Mouse (Mus musculus): ENCODE measurements around the gene Chit1. TPM values are rescaled to one million over a fixed set of nuclear protein-coding genes. Genes with fewer than 3 reads are reported as not detected.

Gene Chit1
- under 1 TPM; 0.16 to 0.27 TPM for total RNA-seq (2021)
- long read RNA-seq, experiment 1, partial matches to known transcripts, result 1 of 1 reads
- long read RNA-seq, experiment 1, other reads (novel, unspliced or antisense), result 0 of 1 reads
- long read RNA-seq, experiment 2, result 0 reads

GRCm38 (mm10) chr1:134110979-134111378, at the start of gene Chit1:
Gene Chit1 (plus strand): TSS chr1:134111242.
- no peak for DNase-seq (ENCODE audit: low spot score in 2 of 2)

GRCm38 (mm10) chr1:134061915-134062314, 49.1 kb upstream of the Chit1 start:
- DNase-seq (ENCODE audit: low spot score in 2 of 2), result no peak

GRCm38 (mm10) chr1:134062411-134063085, 48.5 kb upstream of the Chit1 start:
- no peak for DNase-seq (ENCODE audit: low spot score in 2 of 2)

DNA sequence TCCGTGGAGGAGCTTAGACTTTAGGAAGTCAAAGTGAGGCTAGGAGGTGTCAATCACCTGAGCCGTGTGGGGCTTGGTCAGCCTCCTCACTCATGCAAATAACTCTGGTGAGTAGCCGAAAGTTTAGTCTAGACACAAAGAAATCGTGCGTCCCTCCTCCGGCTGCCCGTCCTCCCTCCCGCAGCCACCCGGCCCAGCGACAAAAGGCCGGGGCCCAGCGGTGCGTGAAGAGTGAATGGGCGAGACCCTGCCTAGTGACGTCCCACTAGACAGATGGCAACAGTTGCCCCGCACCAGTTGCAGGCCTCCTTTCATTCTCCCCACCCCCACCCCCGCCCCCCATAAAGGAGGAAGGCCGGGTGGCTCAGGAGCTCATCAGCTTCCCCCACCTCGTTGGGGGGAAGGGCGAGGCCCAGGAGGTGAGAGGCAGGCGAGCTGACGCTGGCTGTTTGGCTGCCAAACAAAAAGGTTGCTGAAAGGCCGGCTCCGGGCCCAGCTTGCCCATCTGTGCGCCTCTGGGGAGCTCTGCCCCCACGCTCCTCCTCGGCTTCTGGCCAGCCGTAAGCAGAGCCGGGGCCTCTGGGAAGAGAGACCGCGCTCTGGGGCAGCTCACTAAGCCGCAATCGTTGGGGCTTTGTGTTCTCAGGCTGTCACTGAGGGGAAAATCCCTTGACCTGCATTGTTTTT, 47.8 kb upstream of the Chit1 start:
- peak; percentile 37 to 68 for DNase-seq (ENCODE audit: low spot score in 2 of 2)

DNA sequence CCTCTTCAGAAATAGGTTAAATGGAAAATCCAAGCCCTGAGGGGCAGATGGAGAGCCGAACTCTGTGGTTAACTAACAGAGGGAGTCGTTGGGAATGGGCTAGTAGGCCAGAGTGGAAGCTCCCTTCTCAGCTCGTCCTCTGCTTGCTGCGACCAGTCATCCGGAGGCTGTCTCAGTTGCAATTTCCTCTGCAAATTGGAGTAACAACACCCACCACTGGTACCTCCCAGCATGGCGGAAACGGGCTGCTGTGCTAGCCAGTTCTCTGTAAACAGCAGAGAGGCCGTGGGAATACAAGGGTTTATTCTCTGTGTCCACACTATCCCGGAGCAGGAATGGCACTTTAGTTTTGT, 47.3 kb upstream of the Chit1 start:
- DNase-seq (ENCODE audit: low spot score in 2 of 2), result no peak

- DNase-seq (ENCODE audit: low spot score in 2 of 2), result no peak
Measured at GRCm38 (mm10) chr1:134064296-134064831, 46.7 kb upstream of the Chit1 start.

DNA sequence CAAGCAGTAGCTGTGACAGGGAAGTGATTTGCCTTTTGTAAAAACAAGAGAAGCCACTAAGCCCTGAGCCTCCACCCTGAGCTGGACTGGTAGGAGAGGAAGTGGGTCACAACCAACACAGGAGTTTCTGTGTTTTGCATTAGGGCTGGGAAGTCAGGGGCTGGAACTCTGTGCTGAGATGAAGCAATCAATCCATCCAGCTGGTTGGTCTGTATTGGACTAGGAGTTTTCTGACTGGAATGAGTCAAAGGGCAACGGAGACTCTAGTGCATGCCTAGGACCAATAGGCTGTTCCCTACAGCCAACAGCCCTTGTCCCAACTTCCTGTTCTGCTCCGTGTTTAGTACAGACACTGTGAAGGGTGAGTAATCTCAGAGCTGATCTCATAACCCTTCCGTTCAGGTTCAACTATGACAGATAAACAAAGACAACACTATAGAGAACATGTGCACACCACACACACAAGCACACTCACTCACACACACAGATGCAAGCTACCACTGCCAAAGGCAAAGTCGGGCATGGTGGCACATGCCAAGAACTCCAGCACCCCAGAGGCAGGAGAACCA, 45.7 kb upstream of the Chit1 start:
- no peak for DNase-seq (ENCODE audit: low spot score in 2 of 2)

DNA sequence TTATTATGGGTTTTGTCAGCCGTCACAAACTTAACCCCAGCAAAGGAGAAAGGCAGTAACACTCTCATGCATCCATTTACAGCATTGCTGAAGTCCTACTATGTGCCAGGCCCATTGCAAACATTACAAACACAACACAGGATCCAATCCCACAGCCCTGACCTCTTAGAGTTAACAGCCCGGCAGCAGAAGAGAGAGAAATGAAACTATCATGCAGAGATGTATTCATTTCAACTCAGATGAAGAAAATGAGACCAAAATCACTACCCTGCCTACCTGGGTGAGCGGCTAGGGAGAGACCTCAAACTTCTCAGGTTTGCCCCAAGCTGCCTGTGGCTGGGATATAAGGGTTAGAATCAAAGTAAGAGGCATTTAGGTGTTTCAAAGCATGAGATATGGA, 44.5 kb upstream of the Chit1 start:
- DNase-seq (ENCODE audit: low spot score in 2 of 2), result no peak

DNA sequence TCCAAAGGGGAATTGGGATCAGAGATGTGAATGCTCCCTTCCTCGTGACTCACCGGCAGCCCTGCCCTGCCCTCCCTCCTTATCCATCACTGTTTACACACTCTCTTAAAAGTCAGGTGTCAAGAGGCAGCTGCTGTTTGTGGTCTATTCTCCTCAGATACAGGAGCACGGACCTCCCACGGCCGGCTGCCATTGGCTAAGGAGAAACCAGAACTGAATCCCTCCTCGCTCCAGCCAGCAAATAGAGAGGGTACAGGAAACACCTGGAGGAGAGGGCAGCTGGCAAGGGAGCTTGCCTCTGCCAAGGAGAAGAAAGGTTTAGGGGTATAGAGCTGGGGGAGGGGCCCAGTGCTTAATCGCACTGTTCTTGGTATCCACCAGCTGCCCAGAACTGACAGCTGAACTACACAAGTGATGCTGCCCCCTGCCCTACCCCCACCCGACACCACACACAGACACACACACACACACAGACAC, 43.9 kb upstream of the Chit1 start:
- no peak for DNase-seq (ENCODE audit: low spot score in 2 of 2)

- no peak for DNase-seq (ENCODE audit: low spot score in 2 of 2)
Measured at GRCm38 (mm10) chr1:134070099-134070669, 40.9 kb upstream of the Chit1 start.

GRCm38 (mm10) chr1:134071411-134072018, 39.5 kb upstream of the Chit1 start:
- DNase-seq (ENCODE audit: low spot score in 2 of 2), result no peak

DNA sequence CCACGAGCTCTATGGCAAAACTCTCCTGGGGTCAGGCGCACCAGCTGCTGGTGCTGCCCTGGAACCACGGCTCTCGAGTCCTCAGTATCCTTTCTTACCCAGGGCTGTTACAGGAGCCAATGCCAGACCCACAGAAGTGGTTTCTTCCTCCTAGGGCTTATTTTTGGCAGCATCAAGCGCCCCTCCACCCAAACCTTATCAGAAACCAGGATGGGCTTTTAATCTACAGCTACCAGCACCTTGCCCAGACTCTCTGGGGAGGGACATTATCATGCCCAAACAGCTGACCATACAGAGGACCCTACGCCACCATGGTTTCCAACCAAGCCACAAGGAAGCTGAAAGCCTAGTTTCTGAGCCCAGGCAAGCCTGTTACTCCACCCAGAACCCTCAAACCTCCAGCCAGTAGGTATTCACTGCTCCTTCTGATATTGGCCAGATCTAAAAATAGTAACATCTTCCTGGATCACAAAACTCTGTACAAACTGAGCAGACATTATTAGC, 37.9 kb upstream of the Chit1 start:
- DNase-seq (ENCODE audit: low spot score in 2 of 2), result no peak

- DNase-seq (ENCODE audit: low spot score in 2 of 2), result no peak
Measured at GRCm38 (mm10) chr1:134073658-134074057, 37.4 kb upstream of the Chit1 start.

DNA sequence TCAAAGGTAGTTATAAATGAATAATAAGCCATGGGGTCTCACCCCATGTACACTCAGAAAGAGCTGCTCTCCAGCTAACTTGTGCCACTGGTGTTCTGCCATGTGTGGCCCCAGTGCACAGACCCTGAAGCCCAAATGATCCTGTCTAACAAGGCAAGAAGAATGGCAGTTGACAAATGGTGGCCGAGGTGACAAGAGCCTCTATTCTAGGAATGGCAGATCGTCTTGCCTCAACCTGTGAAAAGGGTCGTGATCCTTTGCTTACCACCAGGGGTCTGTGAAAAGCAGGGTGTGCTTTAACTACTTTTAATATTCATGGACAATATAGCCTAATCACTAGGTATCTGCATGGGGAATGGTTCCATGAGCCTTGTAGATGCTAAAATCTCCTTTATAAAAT, 36.9 kb upstream of the Chit1 start:
- DNase-seq (ENCODE audit: low spot score in 2 of 2), result no peak

DNA sequence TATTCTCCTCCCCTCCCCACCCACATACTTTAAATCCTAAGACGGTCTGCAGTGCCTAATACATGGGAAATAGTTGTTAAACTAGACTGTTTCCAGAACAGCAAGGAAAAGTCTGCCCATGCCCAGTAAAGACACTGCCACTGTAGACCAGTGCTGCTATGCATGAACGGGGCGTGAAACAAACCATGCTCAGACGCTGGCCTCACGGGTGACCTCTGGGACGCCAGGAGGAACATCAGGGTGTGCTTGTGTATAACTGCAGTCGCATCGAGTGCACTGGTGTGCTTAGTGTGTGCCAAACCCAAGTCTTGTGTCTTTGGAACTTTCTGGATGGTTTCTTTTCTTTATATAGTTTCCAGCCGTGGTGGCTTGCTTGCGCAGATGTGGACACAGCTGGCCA, 36.4 kb upstream of the Chit1 start:
- no peak for DNase-seq (ENCODE audit: low spot score in 2 of 2)

DNA sequence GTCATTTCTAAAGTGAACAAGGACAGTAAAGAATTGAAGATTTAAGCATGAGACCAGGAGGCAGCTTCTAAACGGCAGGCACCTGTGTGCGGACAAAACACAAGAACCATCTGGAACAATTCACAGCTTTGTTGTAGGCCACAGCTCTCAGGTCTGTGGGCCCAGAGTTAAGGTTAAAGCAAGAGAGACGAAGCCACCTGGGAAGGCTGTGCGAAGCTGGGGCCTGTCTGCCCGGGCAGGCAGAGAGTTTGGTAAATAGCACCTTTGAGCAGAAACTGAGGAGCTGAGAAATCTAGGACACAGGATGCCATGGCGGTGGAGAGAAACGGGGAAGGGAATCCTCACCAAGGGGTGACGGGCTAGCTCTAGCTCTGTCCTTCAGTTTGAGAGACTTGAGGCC, 35.5 kb upstream of the Chit1 start:
- no peak for DNase-seq (ENCODE audit: low spot score in 2 of 2)

DNA sequence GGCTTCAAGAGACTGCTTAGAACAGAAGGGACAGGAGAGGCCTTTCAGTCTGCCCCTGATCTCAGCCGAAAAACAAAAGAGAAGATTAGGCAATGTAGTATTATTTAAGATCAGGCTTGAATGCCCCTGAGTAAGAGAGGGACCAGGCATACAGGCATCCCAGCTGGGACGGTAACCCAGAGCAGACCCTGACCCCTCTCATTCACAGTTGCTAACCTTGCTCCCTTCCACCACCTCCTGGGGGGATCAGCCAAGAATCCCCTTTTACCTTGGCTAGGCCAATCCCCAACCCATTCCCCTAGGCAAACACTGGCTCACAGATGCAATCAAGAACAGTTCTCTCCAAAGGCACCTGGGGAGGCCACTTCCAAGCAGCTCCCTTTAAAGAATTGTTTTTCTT, 34.3 kb upstream of the Chit1 start:
- DNase-seq (ENCODE audit: low spot score in 2 of 2), result no peak

DNA sequence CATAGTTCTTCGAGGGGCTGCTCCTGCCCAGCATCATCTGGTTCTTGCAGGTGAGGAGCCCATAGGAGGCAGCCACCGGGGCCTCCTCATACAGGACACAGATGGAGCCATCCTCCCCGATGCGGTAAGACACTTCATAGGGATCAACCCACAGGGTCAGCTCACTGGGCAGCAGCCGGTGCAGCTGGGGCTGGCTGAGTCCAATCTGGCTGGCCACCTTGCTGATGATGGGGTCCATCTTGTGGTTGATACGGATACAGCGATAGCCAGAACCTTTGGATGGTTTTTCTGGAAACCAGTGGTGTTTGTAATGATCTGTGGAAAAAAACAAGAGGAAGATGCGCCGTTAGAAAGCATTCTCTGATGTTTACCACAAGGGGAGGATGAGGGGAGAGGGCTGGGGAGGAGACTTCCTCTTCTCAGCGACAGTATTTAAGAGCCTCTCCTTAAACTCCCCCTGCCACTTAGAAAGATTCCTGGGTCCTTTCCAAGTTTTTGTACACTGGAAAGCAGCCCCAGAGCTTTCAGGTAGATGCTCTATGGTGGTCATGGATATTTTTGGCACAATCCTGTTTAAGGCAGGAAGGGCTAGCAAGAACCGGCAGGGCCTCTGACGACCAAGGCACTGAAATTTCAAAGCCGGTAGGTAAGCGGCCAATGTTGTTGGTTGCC, 33.5 kb upstream of the Chit1 start:
- peak in 1 of 2 experiments; percentile 46 for DNase-seq (ENCODE audit: low spot score in 2 of 2)

GRCm38 (mm10) chr1:134078061-134078795, 32.8 kb upstream of the Chit1 start:
- DNase-seq (ENCODE audit: low spot score in 2 of 2), result no peak
